Comparison of ENCODE assay signal across 13 mouse cellular contexts in the genomic region with DNA sequence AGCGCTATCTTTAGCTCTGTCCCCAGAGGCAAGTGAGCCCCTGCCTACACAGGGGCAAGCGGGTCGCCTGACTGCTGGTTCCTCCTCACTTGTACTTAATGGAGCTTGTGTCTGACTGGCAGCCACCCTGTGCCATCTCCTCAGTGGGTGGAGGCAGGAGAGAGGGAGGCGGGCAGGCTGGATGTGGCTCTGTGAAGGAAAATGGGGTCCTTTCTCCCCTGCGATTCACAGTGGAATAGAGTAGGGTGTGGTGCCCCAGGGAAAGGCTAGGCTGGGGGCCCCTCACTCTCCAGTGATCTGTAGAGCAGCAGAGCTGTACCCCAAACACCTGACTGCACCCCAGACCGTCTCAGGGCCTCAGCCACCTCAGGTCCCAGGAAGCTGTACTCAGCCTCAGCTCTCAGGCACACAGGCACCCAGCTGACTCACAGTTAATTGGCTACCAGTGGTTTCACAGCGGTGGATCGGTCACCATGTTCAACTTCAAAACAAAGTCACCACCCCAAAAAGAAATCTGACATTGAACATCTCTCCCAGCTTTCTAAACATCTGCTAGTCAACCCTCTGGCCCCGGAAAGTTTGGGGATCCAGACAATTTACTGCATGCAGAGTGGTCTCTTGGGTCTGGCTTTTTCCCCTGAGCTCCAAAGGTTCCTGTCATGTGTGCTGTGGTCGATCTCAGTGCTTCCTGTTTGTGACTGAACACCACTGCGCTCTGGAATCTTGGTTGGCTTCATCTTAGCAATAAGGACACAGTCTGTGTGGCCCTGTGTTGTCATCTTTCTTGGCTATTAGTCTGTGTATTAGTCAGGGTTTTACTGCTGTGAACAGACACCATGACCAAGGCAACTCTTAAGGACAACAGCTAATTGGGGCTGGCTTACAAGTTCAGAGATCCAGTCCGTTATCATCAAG. TPM values are rescaled to one million over a fixed set of nuclear protein-coding genes. Genes with fewer than 3 reads are reported as not detected.
DNase-seq lines count a peak whose midpoint lies in the region; ATAC-seq lines count a peak whose summit lies in the region.
"Had no signal": no experiment of that assay in that cellular context is flagged by ENCODE, and none has a peak within 500 bp of the region (broad histone marks: within the 10 kb centered on the region; RNA-seq: fewer than 3 reads in every experiment).

No protein-coding gene starts in this region.

- no peaks in the 10 kb centered on the region for H3K9me3 ChIP-seq in heart, embryonic 13.5 days
- no peaks in the 10 kb centered on the region for H3K9me3 ChIP-seq in kidney, embryonic 15.5 days (replicated peaks)
- H3K9me3 ChIP-seq: forebrain, embryonic 10.5 days had no signal

- peaks cover 2% of the 10 kb centered on the region for H3K36me3 ChIP-seq in heart, embryonic 13.5 days
- H3K36me3 ChIP-seq in kidney, embryonic 15.5 days: no peaks in the 10 kb centered on the region
- H3K36me3 ChIP-seq: forebrain, embryonic 10.5 days had no signal

- no peak for DNase-seq in heart, adult 8-10 months (ENCODE audit: low spot score)
- DNase-seq in thymus, postnatal 0 days (ENCODE audit: low spot score): peak; percentile 51
- DNase-seq in thymus, postnatal 36 days: no peak
- DNase-seq in liver: peak; percentile 36
- DNase-seq in kidney, postnatal 10 days: no peak
- DNase-seq: adrenal gland, postnatal 36 days; cerebellum, adult 18-20 months had no signal

- ATAC-seq in heart, embryonic 13.5 days (ENCODE audit: extremely low read depth, insufficient number of reproducible peaks, low FRiP score, low TSS enrichment): no peak
- ATAC-seq in kidney, embryonic 15.5 days (replicated peaks; ENCODE audit: low FRiP score): no peak

- peaks cover 77% of the 10 kb centered on the region for H3K4me1 ChIP-seq in heart, embryonic 13.5 days
- H3K4me1 ChIP-seq in kidney, embryonic 15.5 days: peaks cover 40% of the 10 kb centered on the region

- H3K27ac ChIP-seq in heart, embryonic 13.5 days (replicated peaks): peak overlapping the region; percentile 29; the same call in 1 of the 2 replicates
- no peak overlapping the region for H3K27ac ChIP-seq in kidney, embryonic 15.5 days
- H3K27ac ChIP-seq: forebrain, embryonic 10.5 days; hindbrain, postnatal 0 days had no signal

- no peak overlapping the region for H3K4me2 ChIP-seq in heart, embryonic 13.5 days
- H3K4me2 ChIP-seq in kidney, embryonic 15.5 days: no peak overlapping the region

- peak overlapping the region; percentile 1 for H3K9ac ChIP-seq in heart, embryonic 13.5 days
- H3K9ac ChIP-seq in kidney, embryonic 15.5 days: no peak overlapping the region

- 57% methylated on average over 12 of the region's 12 CpGs for WGBS in heart, embryonic 13.5 days
- 54% methylated on average over 12 of the region's 12 CpGs for WGBS in kidney, embryonic 15.5 days

- no peaks in the 10 kb centered on the region for H3K27me3 ChIP-seq in heart, embryonic 13.5 days (replicated peaks)
- peaks cover 36% of the 10 kb centered on the region for H3K27me3 ChIP-seq in kidney, embryonic 15.5 days

- H3K4me3 ChIP-seq in heart, embryonic 13.5 days: no peak overlapping the region
- no peak overlapping the region for H3K4me3 ChIP-seq in kidney, embryonic 15.5 days (replicated peaks)
- H3K4me3 ChIP-seq: forebrain, embryonic 10.5 days had no signal

RNA-seq across cellular contexts. Expression of gene Trhr2, which starts 15.1 kb away (rescaled TPM):
- polyA plus RNA-seq in heart, embryonic 13.5 days (2015; fragmentation: Nextera tagmentation; extraction: Ambion mirVana): not detected in 2 replicates
- total RNA-seq in heart, adult 8-10 months (2022): not detected
- polyA plus RNA-seq in thymus, postnatal 0 days (2015; fragmentation: Nextera tagmentation; extraction: Ambion mirVana): not detected in 2 replicates
- not detected in 2 replicates for polyA plus RNA-seq in kidney, embryonic 15.5 days (2015; fragmentation: Nextera tagmentation; extraction: Ambion mirVana)
- total RNA-seq: adrenal gland, postnatal 36 days had no signal
- polyA plus RNA-seq: forebrain, embryonic 10.5 days; kidney, embryonic 14.5 days; limb, embryonic 11.5 days had no signal

RNA-seq across cellular contexts. Expression of gene Zc3h18, which starts 31.0 kb away (rescaled TPM):
- 30.4 and 31.1 TPM in 2 replicates for polyA plus RNA-seq in heart, embryonic 13.5 days (2015; fragmentation: Nextera tagmentation; extraction: Ambion mirVana)
- total RNA-seq in heart, adult 8-10 months (2022): 10 to 100 TPM; 21.2 to 24.0 (median 22.4) TPM
- polyA plus RNA-seq in thymus, postnatal 0 days (2015; fragmentation: Nextera tagmentation; extraction: Ambion mirVana): 41.0 and 41.7 TPM in 2 replicates
- 53.2 and 53.9 TPM in 2 replicates for polyA plus RNA-seq in kidney, embryonic 15.5 days (2015; fragmentation: Nextera tagmentation; extraction: Ambion mirVana)

Comparison
In these comparisons a context has a peak if more than half of its experiments do, and no peak if none do; other contexts are left out.
1. DNase-seq: peak in thymus, postnatal 0 days (single experiment) and liver (single experiment); none in heart, adult 8-10 months (single experiment), thymus, postnatal 36 days (0 of 2) and kidney, postnatal 10 days (single experiment).